Mouse (Mus musculus): ENCODE measurements around the gene Mif. TPM values are rescaled to one million over a fixed set of nuclear protein-coding genes. Genes with fewer than 3 reads are reported as not detected.

The Mif gene
- total and polyA plus RNA-seq, 3 experiments: 1,217 to 2,151 (median 2,072) TPM

DNA sequence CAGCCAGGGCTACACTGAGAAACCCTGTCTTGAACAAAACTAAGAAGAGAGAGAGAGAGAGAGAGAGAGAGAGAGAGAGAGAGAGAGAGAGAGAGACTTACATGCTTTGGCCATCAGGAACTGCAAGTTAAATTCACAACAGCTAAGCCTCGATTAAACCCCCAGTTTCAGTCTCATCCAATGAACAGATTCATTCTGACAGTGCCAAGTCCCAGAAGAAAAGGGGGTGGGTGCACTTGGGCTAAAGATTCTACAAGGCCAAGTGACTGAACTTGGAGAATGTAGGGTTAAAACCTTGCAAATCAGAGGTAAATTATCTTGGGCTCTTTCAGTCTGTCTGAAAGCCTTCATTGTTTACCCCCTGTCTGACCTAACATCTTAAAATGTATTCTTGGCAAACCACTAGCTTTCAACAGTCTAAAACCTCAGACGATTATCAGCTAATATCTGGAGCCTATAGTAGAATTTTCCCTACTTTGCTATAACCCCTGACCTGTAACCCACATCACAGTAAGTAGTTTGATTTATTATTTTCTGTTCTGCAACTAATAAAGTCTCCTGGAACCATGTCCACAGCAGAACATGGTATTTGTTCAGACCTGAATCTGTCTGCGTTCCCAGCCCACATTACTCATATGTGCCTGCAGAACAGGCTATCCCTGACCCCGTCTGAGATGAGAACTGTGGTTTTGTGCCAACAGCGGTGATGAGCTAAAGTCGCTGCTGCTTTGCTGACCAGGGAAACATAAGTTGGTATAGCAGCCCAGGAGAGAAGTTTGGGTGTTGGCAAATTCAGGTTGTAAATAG, 20.9 kb upstream of the Mif start:
- no peaks in the 10 kb centered on the region for H3K27me3 ChIP-seq (replicated peaks)
- H3K27ac ChIP-seq (ENCODE audit: insufficient read depth, low read depth): no peak overlapping the region
- no peak for DNase-seq (ENCODE audit: extremely low read depth)
- no peak overlapping the region for H3K4me2 ChIP-seq (ENCODE audit: insufficient read depth, low read depth, poor library complexity, severe bottlenecking)
- H3K4me3 ChIP-seq (replicated peaks in 1 of 3; ENCODE audit: low read depth in 2 of 3, low read length in 2 of 3, poor library complexity in 1 of 3): no peak overlapping the region
- no peaks in the 10 kb centered on the region for H3K79me2 ChIP-seq (replicated peaks; ENCODE audit: control insufficient read depth, extremely low read depth, insufficient read depth, poor library complexity, severe bottlenecking)
- H3K9ac ChIP-seq (ENCODE audit: insufficient read depth, low read depth): no peak overlapping the region
- dilution Hi-C loops (cut with MboI; ENCODE audit: extremely low pct_ligation_motif_present, extremely low pct_unique_long_range_greater_than_20kb, low sequenced_read_pairs) (no loop called here), in situ Hi-C loops (cut with MboI; ENCODE audit: low pct_ligation_motif_present, low pct_unique_long_range_greater_than_20kb, low sequenced_read_pairs) (loop anchor here (10.0 kb wide), 2 partner anchors 74 to 324 kb away; partner anchors contain the start of gene Gm5134)
- peaks cover 0 to 5% of the 10 kb centered on the region in 2 experiments; a peak in 2 of 4 replicates for H3K4me1 ChIP-seq (ENCODE audit: control insufficient read depth in 1 of 2, insufficient read depth in 2 of 2)
- no peak for TF ChIP-seq CHD1 (IDR thresholded peaks at IDR 0.05; ENCODE audit: low read depth, low read length)
- H3K9me3 ChIP-seq (replicated peaks; ENCODE audit: low read length): no peaks in the 10 kb centered on the region
- H3K36me3 ChIP-seq (replicated peaks in 1 of 2; ENCODE audit: control insufficient read depth in 1 of 2, insufficient read depth in 1 of 2, low read length in 1 of 2): no peaks in the 10 kb centered on the region

DNA sequence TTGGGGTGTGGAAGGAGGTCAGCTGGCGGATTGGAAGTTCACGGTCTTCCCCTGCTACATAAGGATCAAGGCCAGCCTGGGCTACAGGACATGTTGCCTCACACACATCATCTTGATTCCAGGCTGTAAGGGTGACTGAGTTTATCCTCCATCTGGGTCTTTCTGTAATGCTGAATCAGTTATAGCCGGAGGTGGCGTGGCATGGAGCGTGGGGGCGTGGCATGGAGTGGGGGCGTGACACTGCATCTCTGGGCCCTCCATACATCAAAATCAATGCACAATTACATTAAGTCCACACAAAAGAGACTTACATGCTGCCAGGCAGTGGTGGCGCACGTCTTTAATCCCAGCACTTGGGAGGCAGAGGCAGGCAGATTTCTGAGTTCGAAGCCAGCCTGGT, 20.3 kb upstream of the Mif start:
- dilution Hi-C loops (cut with MboI; ENCODE audit: extremely low pct_ligation_motif_present, extremely low pct_unique_long_range_greater_than_20kb, low sequenced_read_pairs) (no loop called here), in situ Hi-C loops (cut with MboI; ENCODE audit: low pct_ligation_motif_present, low pct_unique_long_range_greater_than_20kb, low sequenced_read_pairs) (loop anchor here (10.0 kb wide), 2 partner anchors 74 to 324 kb away; partner anchors contain the start of gene Gm5134)
- no peak overlapping the region for H3K4me3 ChIP-seq (replicated peaks in 1 of 3; ENCODE audit: low read depth in 2 of 3, low read length in 2 of 3, poor library complexity in 1 of 3)
- H3K79me2 ChIP-seq (replicated peaks; ENCODE audit: control insufficient read depth, extremely low read depth, insufficient read depth, poor library complexity, severe bottlenecking): no peaks in the 10 kb centered on the region
- no peaks in the 10 kb centered on the region for H3K9me3 ChIP-seq (replicated peaks; ENCODE audit: low read length)
- no peaks in the 10 kb centered on the region for H3K27me3 ChIP-seq (replicated peaks)
- no peak overlapping the region for H3K9ac ChIP-seq (ENCODE audit: insufficient read depth, low read depth)
- H3K27ac ChIP-seq (ENCODE audit: insufficient read depth, low read depth): no peak overlapping the region
- H3K4me2 ChIP-seq (ENCODE audit: insufficient read depth, low read depth, poor library complexity, severe bottlenecking): no peak overlapping the region
- H3K4me1 ChIP-seq (ENCODE audit: control insufficient read depth in 1 of 2, insufficient read depth in 2 of 2): peaks cover 0 to 5% of the 10 kb centered on the region in 2 experiments; a peak in 2 of 4 replicates
- no peaks in the 10 kb centered on the region for H3K36me3 ChIP-seq (replicated peaks in 1 of 2; ENCODE audit: control insufficient read depth in 1 of 2, insufficient read depth in 1 of 2, low read length in 1 of 2)
- TF ChIP-seq PAX5 (IDR thresholded peaks at IDR 0.05; ENCODE audit: low read length): no peak
- TF ChIP-seq GABPA (IDR thresholded peaks at IDR 0.05; ENCODE audit: insufficient replicate concordance, low read depth, low read length): no peak
- no peak for TF ChIP-seq CHD2 (IDR thresholded peaks at IDR 0.05; ENCODE audit: low read length)
- no peak for TF ChIP-seq CTCF (conservative IDR thresholded peaks at IDR 0.05 in 1 of 2, IDR thresholded peaks at IDR 0.05 in 1 of 2; ENCODE audit: low read depth in 2 of 2, low read length in 2 of 2)
- no peak for TF ChIP-seq UBTF (IDR thresholded peaks at IDR 0.05; ENCODE audit: low read depth, low read length)
- no peak for TF ChIP-seq POLR2AphosphoS2 (IDR thresholded peaks at IDR 0.05; ENCODE audit: low read depth, low read length)
- DNase-seq (ENCODE audit: extremely low read depth): no peak

- peaks cover 0 to 5% of the 10 kb centered on the region in 2 experiments; a peak in 2 of 4 replicates for H3K4me1 ChIP-seq (ENCODE audit: control insufficient read depth in 1 of 2, insufficient read depth in 2 of 2)
- H3K4me2 ChIP-seq (ENCODE audit: insufficient read depth, low read depth, poor library complexity, severe bottlenecking): no peak overlapping the region
- TF ChIP-seq RCOR1 (conservative IDR thresholded peaks at IDR 0.05; ENCODE audit: low read depth, low read length) (no peak), MAFK (IDR thresholded peaks at IDR 0.05; ENCODE audit: insufficient replicate concordance, low read length) (no peak), RAD21 (IDR thresholded peaks at IDR 0.05; ENCODE audit: low read depth, low read length) (no peak), JUN (IDR thresholded peaks at IDR 0.05; ENCODE audit: insufficient read depth, low read depth, low read length) (no peak), ETS1 (conservative IDR thresholded peaks at IDR 0.05; ENCODE audit: low read depth, low read length) (no peak), POLR2A (IDR thresholded peaks at IDR 0.05; ENCODE audit: low read depth, low read length) (no peak), CHD2 (IDR thresholded peaks at IDR 0.05; ENCODE audit: low read length) (no peak), MAX (IDR thresholded peaks at IDR 0.05; ENCODE audit: low read length) (no peak), HCFC1 (IDR thresholded peaks at IDR 0.05; ENCODE audit: low read depth, low read length) (no peak), EP300 (IDR thresholded peaks at IDR 0.05; ENCODE audit: low read length) (no peak), USF1 (IDR thresholded peaks at IDR 0.05; ENCODE audit: low read depth, low read length) (no peak), ZC3H11A (IDR thresholded peaks at IDR 0.05; ENCODE audit: low read depth, low read length) (no peak), GABPA (IDR thresholded peaks at IDR 0.05; ENCODE audit: insufficient replicate concordance, low read depth, low read length) (no peak), MYC (IDR thresholded peaks at IDR 0.05; ENCODE audit: low read depth, low read length) (no peak), ZKSCAN1 (IDR thresholded peaks at IDR 0.05; ENCODE audit: borderline replicate concordance, low read depth, low read length) (no peak)
- dilution Hi-C loops (cut with MboI; ENCODE audit: extremely low pct_ligation_motif_present, extremely low pct_unique_long_range_greater_than_20kb, low sequenced_read_pairs) (no loop called here), in situ Hi-C loops (cut with MboI; ENCODE audit: low pct_ligation_motif_present, low pct_unique_long_range_greater_than_20kb, low sequenced_read_pairs) (no loop called here)
- H3K27ac ChIP-seq (ENCODE audit: insufficient read depth, low read depth): no peak overlapping the region
- H3K79me2 ChIP-seq (replicated peaks; ENCODE audit: control insufficient read depth, extremely low read depth, insufficient read depth, poor library complexity, severe bottlenecking): no peaks in the 10 kb centered on the region
- H3K9me3 ChIP-seq (replicated peaks; ENCODE audit: low read length): no peaks in the 10 kb centered on the region
- H3K27me3 ChIP-seq (replicated peaks): no peaks in the 10 kb centered on the region
- H3K4me3 ChIP-seq (replicated peaks in 1 of 3; ENCODE audit: low read depth in 2 of 3, low read length in 2 of 3, poor library complexity in 1 of 3): no peak overlapping the region
- DNase-seq (ENCODE audit: extremely low read depth): no peak
- no peaks in the 10 kb centered on the region for H3K36me3 ChIP-seq (replicated peaks in 1 of 2; ENCODE audit: control insufficient read depth in 1 of 2, insufficient read depth in 1 of 2, low read length in 1 of 2)
- H3K9ac ChIP-seq (ENCODE audit: insufficient read depth, low read depth): no peak overlapping the region
Measured at GRCm38 (mm10) chr10:75878836-75879235, 18.8 kb upstream of the Mif start.
